Mouse (Mus musculus) embryonic facial prominence, embryonic 15.5 days (tissue): ENCODE results near the gene Ly6f. TPM values are rescaled to one million over a fixed set of nuclear protein-coding genes. Genes with fewer than 3 reads are reported as not detected.

Experiments used
- ATAC-seq: fragments of 200-750 bp; cut with Nextera tagmentation; 2 replicates; pipeline ENCODE4 v1.8.0; 2017; ENCODE audit warnings: low read depth, moderate TSS enrichment; ENCODE audit not compliant: insufficient number of reproducible peaks, low FRiP score, low TSS enrichment
- H3K27ac ChIP-seq: fragments of 300-500 bp; sonication (generic); replicated peaks from 2 replicates; pipeline ENCODE4 v1.5.1; 2015; ENCODE audit warnings: mild to moderate bottlenecking, inconsistent platforms
- H3K27me3 ChIP-seq: fragments of 300-500 bp; sonication (generic); 2 replicates; pipeline ENCODE4 v1.6.1; 2015; ENCODE audit warnings: inconsistent platforms
- H3K36me3 ChIP-seq: fragments of 300-500 bp; sonication (generic); 2 replicates; pipeline ENCODE4 v1.6.1; 2015; ENCODE audit warnings: mild to moderate bottlenecking, inconsistent platforms
- H3K4me1 ChIP-seq: fragments of 300-500 bp; sonication (generic); 2 replicates; pipeline ENCODE4 v1.6.1; 2015; ENCODE audit warnings: inconsistent platforms
- H3K4me2 ChIP-seq: fragments of 300-500 bp; sonication (generic); replicated peaks from 2 replicates; pipeline ENCODE4 v1.6.1; 2015; ENCODE audit warnings: mild to moderate bottlenecking, inconsistent platforms
- H3K4me3 ChIP-seq: fragments of 300-500 bp; sonication (generic); replicated peaks from 2 replicates; pipeline ENCODE4 v1.5.1; 2015; ENCODE audit warnings: mild to moderate bottlenecking, inconsistent platforms
- H3K9ac ChIP-seq: fragments of 300-500 bp; sonication (generic); 2 replicates; pipeline ENCODE4 v1.6.1; 2015; ENCODE audit warnings: inconsistent platforms
- H3K9me3 ChIP-seq: fragments of 300-500 bp; sonication (generic); replicated peaks from 2 replicates; pipeline ENCODE4 v1.6.1; 2016; ENCODE audit warnings: inconsistent platforms
- WGBS: fragments of 180-500 bp; shearing (Covaris S2); methylation state at CpG from one replicate; pipeline ENCODE4 v1.1.7; 2015; 5-methylcytosine and 5-hydroxymethylcytosine counted together
- polyA plus RNA-seq: library from polyadenylated mRNA; unstranded; fragments of >200 nt; fragmentation: Nextera tagmentation; extraction: Ambion mirVana; gene quantifications from 2 replicates; pipeline ENCODE4 v1.2.1, GENCODE M21; 2015

Ly6f gene
- polyA plus RNA-seq, 1 experiment from 2014 or later = not detected

GRCm38 (mm10) chr15:75320104-75320503 lies 51.9 kb downstream of the Ly6f start:
- H3K4me1 ChIP-seq = no peaks in the 10 kb centered on the region
- no peak for ATAC-seq
- no peak overlapping the region for H3K4me3 ChIP-seq
- H3K4me2 ChIP-seq = no peak overlapping the region
- H3K27me3 ChIP-seq = no peaks in the 10 kb centered on the region
- WGBS = 88% methylated on average over 3 of the region's 3 CpGs
- no peak overlapping the region for H3K9ac ChIP-seq
- no peak overlapping the region for H3K27ac ChIP-seq
- H3K9me3 ChIP-seq = 0 out of 2 replicates have a peak, but pooled peaks cover 4% of the 10 kb centered on the region
- no peaks in the 10 kb centered on the region for H3K36me3 ChIP-seq

Other genes with a start within 250 kb of the Ly6f start
- 16.9 and 20.4 TPM in 2 replicates for gene Ly6c1, start 219.6 kb upstream of the Ly6f start, polyA plus RNA-seq
- gene Ly6c2, start 156.5 kb upstream of the Ly6f start, polyA plus RNA-seq = 1.8 and 2.0 TPM in 2 replicates
- gene Ly6g, start 113.2 kb upstream of the Ly6f start, polyA plus RNA-seq = not detected in 2 replicates
- gene BC025446, start 52.0 kb upstream of the Ly6f start, polyA plus RNA-seq = not detected in 2 replicates